8 mouse cellular contexts compared by ENCODE assay signal in the genomic region with DNA sequence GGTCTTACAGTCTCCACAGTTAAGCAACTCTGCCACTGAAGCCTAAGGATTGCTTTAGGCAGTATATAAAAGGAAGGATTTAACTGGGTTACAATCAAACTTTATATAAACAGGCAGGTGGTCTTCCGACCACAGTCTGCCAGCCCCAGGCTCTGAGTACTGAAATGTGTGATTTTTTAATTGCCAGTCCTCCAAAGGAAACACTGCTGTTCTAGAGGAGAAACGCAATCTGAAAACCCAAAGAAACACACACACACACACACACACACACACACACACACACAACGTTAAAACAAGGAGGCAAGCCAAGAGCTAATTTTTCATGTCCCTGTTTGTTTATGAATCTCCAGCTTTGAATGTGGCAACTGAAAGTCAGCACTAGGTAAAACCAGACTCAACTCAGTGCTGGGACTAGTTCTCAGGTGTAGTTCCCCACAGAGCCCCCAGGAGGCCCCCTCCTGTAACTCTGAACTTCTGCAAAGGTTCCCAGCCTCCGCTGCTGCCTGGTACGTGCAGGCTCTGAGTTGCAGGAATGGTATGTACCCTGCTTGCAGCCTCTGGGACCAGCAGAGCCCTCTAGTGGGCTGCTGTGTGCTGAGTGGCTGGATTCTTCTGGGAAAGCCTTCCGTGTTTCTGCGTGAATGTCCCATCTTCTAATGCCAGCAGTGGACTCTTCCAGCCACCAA. TPM values are rescaled to one million over a fixed set of nuclear protein-coding genes. Genes with fewer than 3 reads are reported as not detected.
DNase-seq lines count a peak whose midpoint lies in the region; ATAC-seq and TF ChIP-seq lines count a peak whose summit lies in the region.

No protein-coding gene starts in this region.

- H3K27me3 ChIP-seq in G1E (ENCODE audit: insufficient read depth, low read length): peaks cover 24% of the 10 kb centered on the region
- H3K27me3 ChIP-seq in hindbrain, embryonic 11.5 days (ENCODE audit: control insufficient read depth, insufficient read depth, low read length): no peaks in the 10 kb centered on the region
- H3K27me3 ChIP-seq in lung, postnatal 0 days (replicated peaks; ENCODE audit: insufficient read depth, low read length): no peaks in the 10 kb centered on the region

- H3K9ac ChIP-seq in hindbrain, embryonic 11.5 days (ENCODE audit: low read depth, low read length): no peak overlapping the region
- no peak overlapping the region for H3K9ac ChIP-seq in lung, postnatal 0 days (replicated peaks; ENCODE audit: low read depth)

- 19% methylated on average over 7 of the region's 7 CpGs for WGBS in bone marrow, adult 2 months
- WGBS in hindbrain, embryonic 11.5 days: 28% methylated on average over 7 of the region's 7 CpGs
- WGBS in lung, postnatal 0 days: 11% methylated on average over 7 of the region's 7 CpGs

- peak; percentile 95 for TF ChIP-seq EP300 in lung, postnatal 0 days (IDR thresholded peaks at IDR 0.05)

- H3K9me3 ChIP-seq in G1E (replicated peaks): no peaks in the 10 kb centered on the region
- H3K9me3 ChIP-seq in hindbrain, embryonic 11.5 days (ENCODE audit: control insufficient read depth, low read length): no peaks in the 10 kb centered on the region
- H3K9me3 ChIP-seq in lung, postnatal 0 days (ENCODE audit: low read length): no peaks in the 10 kb centered on the region

- peaks cover 22% of the 10 kb centered on the region for H3K36me3 ChIP-seq in G1E (replicated peaks)
- H3K36me3 ChIP-seq in hindbrain, embryonic 11.5 days (ENCODE audit: control insufficient read depth, insufficient read depth, low read length): no peaks in the 10 kb centered on the region; the same call in 1 of the 2 replicates
- peaks cover 11% of the 10 kb centered on the region; the same call in 1 of the 2 replicates for H3K36me3 ChIP-seq in lung, postnatal 0 days (ENCODE audit: insufficient read depth, low read length)

- DNase-seq in G1E (ENCODE audit: low spot score): peak; percentile 73
- peak; percentile 38 to 75 for DNase-seq in frontal cortex, adult 2 months (ENCODE audit: extremely low spot score in 1 of 2, low spot score in 1 of 2)
- DNase-seq in hindbrain, embryonic 11.5 days (ENCODE audit: low spot score): peak; percentile 74
- peak; percentile 69 to 75 for DNase-seq in layer of hippocampus, postnatal 10 days (ENCODE audit: low spot score in 2 of 2)
- DNase-seq in lung, postnatal 0 days (ENCODE audit: low spot score): peak; percentile 98
- peak; percentile 70 for DNase-seq in right cerebral cortex, adult 18-20 months
- peak; percentile 71 to 84 for DNase-seq in urinary bladder, postnatal 36 days (ENCODE audit: low spot score in 2 of 2)

- TF ChIP-seq POLR2A in bone marrow, adult 2 months (IDR thresholded peaks at IDR 0.05; ENCODE audit: borderline replicate concordance, control insufficient read depth, low read depth, low read length): no peak

- H3K4me2 ChIP-seq in hindbrain, embryonic 11.5 days (replicated peaks; ENCODE audit: low read depth, low read length): no peak overlapping the region
- peak overlapping the region; percentile 20 for H3K4me2 ChIP-seq in lung, postnatal 0 days (replicated peaks; ENCODE audit: low read depth, low read length)

- peak; percentile 22; the same call in 1 of the 2 replicates for TF ChIP-seq CTCF in G1E (IDR thresholded peaks at IDR 0.05; ENCODE audit: low read depth, low read length)
- TF ChIP-seq CTCF in bone marrow, adult 2 months (IDR thresholded peaks at IDR 0.05; ENCODE audit: control insufficient read depth, insufficient read depth, low read length): peak; percentile 48
- peak; percentile 94 for TF ChIP-seq CTCF in lung, postnatal 0 days (IDR thresholded peaks at IDR 0.05)

- no peak overlapping the region for H3K4me3 ChIP-seq in G1E (ENCODE audit: low read depth, low read length)
- H3K4me3 ChIP-seq in bone marrow, adult 2 months (replicated peaks; ENCODE audit: control insufficient read depth, low read depth, low read length): no peak overlapping the region
- no peak overlapping the region for H3K4me3 ChIP-seq in hindbrain, embryonic 11.5 days (ENCODE audit: low read depth, low read length)
- no peak overlapping the region for H3K4me3 ChIP-seq in lung, postnatal 0 days (ENCODE audit: low read depth, low read length)

- no peak overlapping the region for H3K27ac ChIP-seq in bone marrow, adult 2 months (ENCODE audit: control insufficient read depth, insufficient read depth, low read depth, low read length, poor library complexity)
- no peak overlapping the region for H3K27ac ChIP-seq in hindbrain, embryonic 11.5 days (ENCODE audit: low read depth, low read length)
- H3K27ac ChIP-seq in lung, postnatal 0 days (ENCODE audit: low read length): peak overlapping the region; percentile 94

- H3K4me1 ChIP-seq in G1E (ENCODE audit: insufficient read depth, low read depth, low read length): peaks cover 16% of the 10 kb centered on the region
- no peaks in the 10 kb centered on the region; the same call in 1 of the 2 replicates for H3K4me1 ChIP-seq in bone marrow, adult 2 months (ENCODE audit: control insufficient read depth, insufficient read depth, low read length)
- H3K4me1 ChIP-seq in hindbrain, embryonic 11.5 days (replicated peaks; ENCODE audit: control insufficient read depth, insufficient read depth, low read length): 0 out of 2 replicates have a peak, but pooled peaks cover 4% of the 10 kb centered on the region
- H3K4me1 ChIP-seq in lung, postnatal 0 days (ENCODE audit: insufficient read depth, low read depth, low read length): peaks cover 12% of the 10 kb centered on the region; the same call in 1 of the 2 replicates

- peak; percentile 49; the same call in 1 of the 2 replicates for ATAC-seq in G1E (ENCODE audit: extremely low read depth, insufficient number of reproducible peaks, low FRiP score, poor library complexity, severe bottlenecking)
- no peak for ATAC-seq in hindbrain, embryonic 11.5 days (ENCODE audit: low FRiP score)
- ATAC-seq in lung, postnatal 0 days: peak; percentile 93

RNA-seq across cellular contexts. Expression of a gene that starts 23.9 kb away (rescaled TPM):
- 18.4 and 29.8 TPM in 2 replicates for total RNA-seq in G1E (2014; fragmentation: Nextera tagmentation)
- total RNA-seq in G1E (2017): 40.8 and 44.1 TPM in 2 replicates
- 60.6 and 64.1 TPM in 2 replicates for polyA plus RNA-seq in G1E (2012)
- 17.4 and 29.7 TPM in 2 replicates for polyA plus RNA-seq in bone marrow, adult 2 months (2011; ENCODE audit: insufficient read depth, insufficient read length, low replicate concordance, missing spikeins)
- polyA plus RNA-seq in frontal cortex, adult 2 months (2012; rRNA removed): 56.8 and 57.4 TPM in 2 replicates
- 104 and 115 TPM in 2 replicates for polyA plus RNA-seq in hindbrain, embryonic 11.5 days (2014; fragmentation: Nextera tagmentation; extraction: Ambion mirVana)
- 10 to 100 TPM; 45.1 to 45.9 TPM for total RNA-seq in layer of hippocampus, postnatal 10 days (2021)
- polyA plus RNA-seq in lung, postnatal 0 days (2015; fragmentation: Nextera tagmentation; extraction: Ambion mirVana): 223 and 230 TPM in 2 replicates

RNA-seq across cellular contexts. Expression of a gene that starts 24.0 kb away (rescaled TPM):
- 59.4 and 65.0 TPM in 2 replicates for total RNA-seq in G1E (2014; fragmentation: Nextera tagmentation)
- 20.2 and 20.9 TPM in 2 replicates for total RNA-seq in G1E (2017)
- 51.3 and 61.3 TPM in 2 replicates for polyA plus RNA-seq in G1E (2012)
- 27.8 and 51.0 TPM in 2 replicates for polyA plus RNA-seq in bone marrow, adult 2 months (2011; ENCODE audit: insufficient read depth, insufficient read length, low replicate concordance, missing spikeins)
- polyA plus RNA-seq in frontal cortex, adult 2 months (2012; rRNA removed): 80.8 and 85.5 TPM in 2 replicates
- polyA plus RNA-seq in hindbrain, embryonic 11.5 days (2014; fragmentation: Nextera tagmentation; extraction: Ambion mirVana): 37.3 and 48.0 TPM in 2 replicates
- total RNA-seq in layer of hippocampus, postnatal 10 days (2021): 10 to 100 TPM; 69.1 to 83.7 TPM
- polyA plus RNA-seq in lung, postnatal 0 days (2015; fragmentation: Nextera tagmentation; extraction: Ambion mirVana): 28.9 and 30.1 TPM in 2 replicates

Comparison
In these comparisons a context has a peak if more than half of its experiments do, and no peak if none do; other contexts are left out.
1. CTCF ChIP-seq: peak in every context shown above with its lines; median percentile 94 in lung, postnatal 0 days; 48 in bone marrow, adult 2 months; 22 in G1E.